Mouse (Mus musculus) limb, embryonic 13.5 days (tissue): ENCODE measurements at regions not wholly inside any gene's neighbourhood (a gene's known extent, or its start where the extent isn't known, plus 50 kb on each side); places are given as distances from the start of the nearest gene placed in this dataset.

ENCODE experiments used
- ATAC-seq: fragments of 200-750 bp; cut with Nextera tagmentation; 2 replicates; pipeline ENCODE4 v1.8.0; 2017; ENCODE audit warnings: low read depth, moderate number of reproducible peaks, moderate TSS enrichment; ENCODE audit not compliant: low FRiP score
- H3K27ac ChIP-seq: fragments of 300-500 bp; sonication (generic); 2 replicates; pipeline ENCODE4 v1.5.1; 2015; ENCODE audit warnings: inconsistent platforms, mild to moderate bottlenecking, moderate library complexity
- H3K27me3 ChIP-seq: fragments of 300-500 bp; sonication (generic); 2 replicates; pipeline ENCODE4 v1.6.1; 2015; ENCODE audit warnings: mild to moderate bottlenecking, inconsistent platforms
- H3K36me3 ChIP-seq: fragments of 300-500 bp; sonication (generic); 2 replicates; pipeline ENCODE4 v1.6.1; 2015; ENCODE audit warnings: inconsistent platforms, mild to moderate bottlenecking, moderate library complexity
- H3K4me1 ChIP-seq: fragments of 300-500 bp; sonication (generic); 2 replicates; pipeline ENCODE4 v1.6.1; 2015; ENCODE audit warnings: inconsistent platforms
- H3K4me2 ChIP-seq: fragments of 300-500 bp; sonication (generic); replicated peaks from 2 replicates; pipeline ENCODE4 v1.6.1; 2015; ENCODE audit warnings: inconsistent platforms, mild to moderate bottlenecking, moderate library complexity
- H3K4me3 ChIP-seq: fragments of 300-500 bp; sonication (generic); 2 replicates; pipeline ENCODE4 v1.5.1; 2015; ENCODE audit warnings: moderate library complexity, mild to moderate bottlenecking, inconsistent platforms
- H3K9ac ChIP-seq: fragments of 300-500 bp; sonication (generic); 2 replicates; pipeline ENCODE4 v1.6.1; 2015; ENCODE audit warnings: mild to moderate bottlenecking, inconsistent platforms
- H3K9me3 ChIP-seq: fragments of 300-500 bp; sonication (generic); 2 replicates; pipeline ENCODE4 v1.6.1; 2016; ENCODE audit warnings: inconsistent platforms
- WGBS: fragments of 180-500 bp; shearing (Covaris S2); methylation state at CpG from one replicate; pipeline ENCODE4 v1.1.7; 2015; 5-methylcytosine and 5-hydroxymethylcytosine counted together

DNA sequence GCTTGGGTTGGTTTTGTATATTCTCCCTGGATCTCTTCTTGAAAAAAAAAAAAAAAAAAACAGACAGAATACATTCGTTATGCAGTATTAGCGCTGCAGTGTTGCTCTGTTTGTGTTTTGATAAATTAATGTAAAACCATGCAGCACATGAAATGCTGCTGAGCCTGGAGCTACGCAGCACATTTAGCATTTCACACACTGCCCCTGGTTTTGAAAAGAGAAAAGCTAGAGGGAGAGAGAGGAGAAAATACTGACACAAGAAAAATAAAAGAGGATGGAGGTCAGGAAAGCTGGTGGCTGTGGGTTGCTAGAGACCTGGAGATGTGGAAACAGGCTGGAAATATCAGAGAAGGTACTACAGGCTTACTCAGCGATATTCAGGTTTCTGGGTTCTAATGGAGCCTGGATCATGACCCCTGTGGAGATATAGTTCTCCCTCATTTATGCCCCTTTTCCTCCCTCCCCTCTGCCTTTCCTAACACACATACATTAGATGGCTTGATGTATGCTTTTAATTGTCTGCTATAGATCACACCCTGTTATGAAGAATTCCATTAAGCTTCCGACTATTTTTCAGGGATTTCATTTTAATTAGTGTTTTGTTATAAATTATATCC lies 296.8 kb upstream of the Rsrc1 start:
- Histone ChIP-seq H3K4me3 (no peak overlapping the region), H3K9ac (no peak overlapping the region), H3K36me3 (no peaks in the 10 kb centered on the region), H3K9me3 (no peaks in the 10 kb centered on the region), H3K27ac (no peak overlapping the region), H3K4me2 (no peak overlapping the region), H3K27me3 (no peaks in the 10 kb centered on the region), H3K4me1 (0 out of 2 replicates have a peak, but pooled peaks cover 6% of the 10 kb centered on the region)
- 60% methylated on average over 5 of the region's 5 CpGs for WGBS
- ATAC-seq, result no peak

- no peak overlapping the region for H3K4me2 ChIP-seq
- WGBS, result 47% methylated on average over 12 of the region's 12 CpGs
- H3K36me3 ChIP-seq, result no peaks in the 10 kb centered on the region
- H3K27me3 ChIP-seq, result no peaks in the 10 kb centered on the region
- ATAC-seq, result no peak
- H3K27ac ChIP-seq, result no peak overlapping the region
- H3K9me3 ChIP-seq, result no peaks in the 10 kb centered on the region
- no peak overlapping the region for H3K4me3 ChIP-seq
- no peak overlapping the region for H3K9ac ChIP-seq
- 0 out of 2 replicates have a peak, but pooled peaks cover 6% of the 10 kb centered on the region for H3K4me1 ChIP-seq
Measured at GRCm38 (mm10) chr3:66685136-66685535, 296.1 kb upstream of the Rsrc1 start.

DNA sequence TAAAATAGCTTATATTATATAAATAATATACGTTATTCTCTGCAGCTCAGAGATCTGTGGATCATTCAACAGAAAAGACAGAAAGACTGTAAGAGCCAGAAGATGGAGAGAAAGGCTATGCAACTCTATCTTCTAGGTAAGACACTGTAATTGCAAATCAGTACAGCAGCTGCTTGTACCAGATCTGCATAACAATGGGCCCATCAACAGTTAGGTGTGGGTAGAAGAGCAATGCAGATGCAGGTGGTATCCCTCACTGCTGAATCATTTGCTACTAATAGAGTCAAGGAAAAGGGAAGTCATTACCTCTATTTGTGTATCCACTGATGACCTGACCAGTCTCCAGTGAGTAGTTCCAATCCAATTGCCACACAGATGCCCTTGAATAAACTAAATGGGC lies 294.1 kb upstream of the Rsrc1 start:
- H3K27me3 ChIP-seq, result no peaks in the 10 kb centered on the region
- H3K27ac ChIP-seq, result no peak overlapping the region
- H3K9me3 ChIP-seq, result no peaks in the 10 kb centered on the region
- ATAC-seq, result no peak
- 0 out of 2 replicates have a peak, but pooled peaks cover 10% of the 10 kb centered on the region for H3K4me1 ChIP-seq
- no peak overlapping the region for H3K4me2 ChIP-seq
- H3K4me3 ChIP-seq, result no peak overlapping the region
- WGBS, result 96% methylated on average over 1 of the region's 1 CpGs
- H3K36me3 ChIP-seq, result no peaks in the 10 kb centered on the region
- no peak overlapping the region for H3K9ac ChIP-seq

- H3K9ac ChIP-seq, result no peak overlapping the region
- H3K9me3 ChIP-seq, result no peaks in the 10 kb centered on the region
- WGBS, result 78% methylated on average over 10 of the region's 10 CpGs
- H3K27me3 ChIP-seq, result no peaks in the 10 kb centered on the region
- no peak overlapping the region for H3K4me2 ChIP-seq
- H3K4me3 ChIP-seq, result no peak overlapping the region
- H3K36me3 ChIP-seq, result no peaks in the 10 kb centered on the region
- no peak for ATAC-seq
- no peak overlapping the region for H3K27ac ChIP-seq
- 0 out of 2 replicates have a peak, but pooled peaks cover 4% of the 10 kb centered on the region for H3K4me1 ChIP-seq
Measured at GRCm38 (mm10) chr3:66690906-66691522, 290.2 kb upstream of the Rsrc1 start.

GRCm38 (mm10) chr3:66695125-66695524 lies 286.1 kb upstream of the Rsrc1 start:
- no peak for ATAC-seq
- 86% methylated on average over 2 of the region's 2 CpGs for whole genome bisulfite sequencing
- no peak overlapping the region for H3K9ac ChIP-seq
- no peaks in the 10 kb centered on the region for H3K36me3 ChIP-seq
- H3K27me3 ChIP-seq, result no peaks in the 10 kb centered on the region
- no peak overlapping the region for H3K4me2 ChIP-seq
- no peak overlapping the region for H3K4me3 ChIP-seq
- H3K27ac ChIP-seq, result no peak overlapping the region
- H3K9me3 ChIP-seq, result no peaks in the 10 kb centered on the region
- 0 out of 2 replicates have a peak, but pooled peaks cover 4% of the 10 kb centered on the region for H3K4me1 ChIP-seq

DNA sequence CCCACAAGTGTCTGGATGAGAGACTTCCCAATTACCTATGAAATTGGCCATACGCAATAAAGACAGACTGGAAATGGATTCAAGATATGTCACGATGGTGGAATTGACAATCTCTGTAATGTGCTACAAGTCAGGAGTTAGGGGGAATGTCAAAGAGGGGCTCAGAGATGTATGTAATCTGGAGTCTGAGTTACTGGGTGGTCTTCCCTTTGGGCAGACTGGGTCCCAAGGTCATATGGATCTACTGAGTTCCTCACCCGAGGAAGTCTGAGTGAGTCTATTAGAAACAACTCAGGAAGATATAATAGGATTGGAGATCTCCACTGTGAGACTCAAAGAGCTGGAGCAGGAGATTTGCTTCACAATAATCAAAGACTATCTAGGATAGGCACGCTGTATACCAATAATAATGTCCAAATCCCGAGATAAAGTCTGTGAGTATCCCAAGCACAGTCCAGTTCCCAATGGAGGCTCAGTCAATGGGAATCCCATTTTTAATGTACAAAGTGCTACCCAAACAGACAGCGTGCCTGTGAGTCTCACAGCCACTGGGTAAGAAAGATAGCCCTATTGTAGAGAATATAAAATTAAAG lies 285.4 kb upstream of the Rsrc1 start:
- H3K4me3 ChIP-seq, result no peak overlapping the region
- no peak for ATAC-seq
- H3K36me3 ChIP-seq, result no peaks in the 10 kb centered on the region
- H3K27me3 ChIP-seq, result no peaks in the 10 kb centered on the region
- H3K4me1 ChIP-seq, result 0 out of 2 replicates have a peak, but pooled peaks cover 4% of the 10 kb centered on the region
- no peak overlapping the region for H3K27ac ChIP-seq
- no peak overlapping the region for H3K9ac ChIP-seq
- H3K9me3 ChIP-seq, result no peaks in the 10 kb centered on the region
- WGBS, result 92% methylated on average over 6 of the region's 6 CpGs
- no peak overlapping the region for H3K4me2 ChIP-seq

- ATAC-seq, result no peak
- Histone ChIP-seq H3K27ac (no peak overlapping the region), H3K4me2 (no peak overlapping the region), H3K27me3 (no peaks in the 10 kb centered on the region), H3K36me3 (no peaks in the 10 kb centered on the region), H3K4me3 (no peak overlapping the region), H3K4me1 (peaks cover 7% of the 10 kb centered on the region), H3K9ac (no peak overlapping the region), H3K9me3 (no peaks in the 10 kb centered on the region)
- WGBS, result 61% methylated on average over 5 of the region's 5 CpGs
Measured at GRCm38 (mm10) chr3:66698083-66698482, 283.1 kb upstream of the Rsrc1 start.

GRCm38 (mm10) chr3:66705766-66706165 lies 275.4 kb upstream of the Rsrc1 start:
- Histone ChIP-seq H3K27me3 (no peaks in the 10 kb centered on the region), H3K27ac (no peak overlapping the region), H3K36me3 (no peaks in the 10 kb centered on the region), H3K4me1 (peaks cover 7% of the 10 kb centered on the region), H3K4me3 (no peak overlapping the region), H3K4me2 (no peak overlapping the region), H3K9me3 (no peaks in the 10 kb centered on the region), H3K9ac (no peak overlapping the region)
- ATAC-seq, result no peak
- WGBS, result 49% methylated on average over 4 of the region's 4 CpGs

DNA sequence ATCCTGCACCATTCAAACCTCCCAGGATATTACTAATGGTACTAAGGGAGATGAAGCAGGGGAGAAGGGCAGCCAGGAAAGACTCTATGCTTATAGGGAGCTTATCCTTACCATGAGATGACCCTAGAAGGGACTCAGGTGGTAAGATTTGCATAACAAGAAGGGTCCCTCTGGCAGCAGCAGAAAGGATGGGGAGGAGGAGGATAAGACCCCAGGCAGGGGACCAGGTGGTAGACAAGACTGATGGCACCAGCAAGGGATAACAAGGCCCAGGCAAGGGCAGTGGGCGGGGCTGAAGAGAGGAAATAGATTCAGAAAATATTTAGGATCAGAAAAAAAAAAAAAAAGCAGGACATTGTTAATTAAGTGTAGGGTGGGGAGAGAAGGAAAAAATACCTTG lies 245.7 kb upstream of the Rsrc1 start:
- peaks cover 29% of the 10 kb centered on the region for H3K4me1 ChIP-seq
- no peak for ATAC-seq
- H3K4me3 ChIP-seq, result no peak overlapping the region
- H3K36me3 ChIP-seq, result no peaks in the 10 kb centered on the region
- H3K4me2 ChIP-seq, result no peak overlapping the region
- no peak overlapping the region for H3K27ac ChIP-seq
- H3K27me3 ChIP-seq, result peaks cover 74% of the 10 kb centered on the region
- 86% methylated on average over 1 of the region's 1 CpGs for WGBS
- no peaks in the 10 kb centered on the region for H3K9me3 ChIP-seq
- no peak overlapping the region for H3K9ac ChIP-seq

- Histone ChIP-seq H3K36me3 (no peaks in the 10 kb centered on the region), H3K4me3 (no peak overlapping the region), H3K27me3 (peaks cover 84% of the 10 kb centered on the region), H3K4me1 (peaks cover 30% of the 10 kb centered on the region), H3K4me2 (peak overlapping the region; percentile 41), H3K9ac (no peak overlapping the region), H3K9me3 (no peaks in the 10 kb centered on the region), H3K27ac (0 out of 2 replicates have a peak overlapping the region, but pooled peaks have one; percentile 10)
- 54% methylated on average over 12 of the region's 12 CpGs for WGBS
- peak; percentile 68 for ATAC-seq
Measured at GRCm38 (mm10) chr3:66738201-66739062, 242.8 kb upstream of the Rsrc1 start.

DNA sequence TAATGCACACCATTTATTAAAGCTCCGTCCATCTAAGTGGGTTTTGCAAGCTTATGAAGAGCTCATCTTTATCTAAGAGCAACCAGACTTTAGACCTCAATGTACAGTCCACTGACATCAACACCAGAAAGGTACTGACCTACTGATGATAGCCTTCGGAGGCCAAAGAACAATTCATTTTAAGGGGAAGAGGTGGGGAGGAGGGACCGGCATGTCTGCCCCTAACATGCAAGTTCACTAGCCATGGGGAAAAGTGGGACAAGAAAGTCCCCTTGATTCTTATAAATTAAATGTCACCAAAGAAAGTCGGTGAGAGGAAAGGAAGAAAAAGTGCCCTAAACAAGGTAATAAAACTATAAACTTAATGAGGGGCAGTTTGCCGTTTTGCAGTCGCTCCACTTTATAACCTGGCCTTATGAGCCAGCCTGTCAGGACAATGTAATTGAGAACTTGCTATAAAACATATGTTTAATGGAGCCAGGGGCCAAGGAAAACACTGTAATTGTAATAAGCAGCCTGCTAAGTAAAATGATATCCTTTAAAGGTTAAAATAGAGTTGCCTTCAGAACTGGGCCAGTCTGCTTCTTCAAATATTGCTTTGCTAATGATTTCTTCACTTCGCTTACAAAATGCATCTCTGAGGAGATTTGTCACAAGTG lies 241.7 kb upstream of the Rsrc1 start:
- Histone ChIP-seq H3K9ac (no peak overlapping the region), H3K4me1 (peaks cover 33% of the 10 kb centered on the region), H3K4me3 (no peak overlapping the region), H3K27me3 (peaks cover 84% of the 10 kb centered on the region), H3K4me2 (peak overlapping the region; percentile 41), H3K36me3 (no peaks in the 10 kb centered on the region), H3K27ac (no peak overlapping the region), H3K9me3 (no peaks in the 10 kb centered on the region)
- WGBS, result 8% methylated on average over 7 of the region's 7 CpGs
- peak; percentile 20; the same call in 1 of the 2 replicates for ATAC-seq
